Mouse (Mus musculus) erythroblast, embryonic 14.5 days (primary cell): ENCODE measurements around the gene Dhh. TPM values are rescaled to one million over a fixed set of nuclear protein-coding genes. Genes with fewer than 3 reads are reported as not detected.

Source experiments
- H3K27me3 ChIP-seq: 2 replicates; pipeline ENCODE4 v1.6.1; 2012; ENCODE audit warnings: inconsistent platforms; ENCODE audit not compliant: control insufficient read depth
- H3K36me3 ChIP-seq: 2 replicates; pipeline ENCODE4 v1.6.1; 2012; ENCODE audit warnings: mild to moderate bottlenecking, inconsistent platforms; ENCODE audit not compliant: control insufficient read depth
- H3K4me1 ChIP-seq: 2 replicates; pipeline ENCODE4 v1.6.1; 2012; ENCODE audit warnings: inconsistent platforms; ENCODE audit not compliant: control insufficient read depth
- H3K4me3 ChIP-seq: replicated peaks from 2 replicates; pipeline ENCODE3; 2012; ENCODE audit warnings: moderate library complexity, mild to moderate bottlenecking, inconsistent platforms
- H3K9me3 ChIP-seq: 2 replicates; pipeline ENCODE4 v1.6.1; 2012; ENCODE audit warnings: low read length, inconsistent platforms, mixed read lengths; ENCODE audit not compliant: control insufficient read depth
- GATA1 ChIP-seq: IDR thresholded peaks from 2 replicates; pipeline ENCODE4 v1.6.1; 2012; ENCODE audit warnings: low read length, inconsistent platforms, mixed read lengths
- TAL1 ChIP-seq: IDR thresholded peaks from 3 replicates; pipeline ENCODE4 v1.6.1; 2012; ENCODE audit warnings: low read length, inconsistent platforms, mixed read lengths
- polyA plus RNA-seq: library from polyadenylated mRNA; stranded (reverse); fragments of >175 nt; gene quantifications from 2 replicates; pipeline ENCODE4 v1.2.3, GENCODE M21; 2012

Dhh gene
- polyA plus RNA-seq, 1 experiment = not detected

DNA sequence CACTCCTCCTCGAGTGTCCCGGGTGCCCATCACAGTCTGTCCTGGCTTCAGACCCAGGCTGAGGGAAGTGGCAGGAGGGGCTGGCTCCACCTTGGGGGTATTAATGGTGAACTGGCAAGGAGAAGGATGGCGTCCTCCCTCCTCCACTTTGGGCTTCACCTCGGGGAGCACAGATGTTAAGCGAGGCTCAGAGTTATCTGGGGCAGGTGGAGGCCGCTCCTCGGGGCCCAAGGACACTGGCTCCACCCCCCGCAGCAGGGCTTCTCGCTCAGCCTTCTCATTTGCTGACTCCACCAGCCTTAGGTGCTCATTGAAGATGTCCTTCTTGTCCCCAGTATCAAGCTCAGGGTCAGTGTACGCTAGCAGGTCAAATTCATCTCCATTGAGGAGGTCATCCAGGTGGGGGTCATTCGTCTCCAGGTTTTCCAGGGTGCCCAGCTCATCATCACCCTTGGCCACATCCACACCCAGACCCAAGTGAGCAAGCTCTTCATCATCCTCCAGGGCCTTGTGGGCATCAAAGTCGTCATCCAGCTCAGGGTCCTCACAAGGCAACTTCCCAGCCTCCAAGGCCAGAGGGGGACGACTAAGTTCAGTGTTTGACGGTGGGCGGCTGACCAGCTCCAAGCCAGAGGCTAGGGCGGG is 48.3 kb downstream of the Dhh start:
- Histone ChIP-seq H3K36me3 (peaks cover 100% of the 10 kb centered on the region), H3K4me3 (no peak overlapping the region), H3K4me1 (peaks cover 9% of the 10 kb centered on the region), H3K9me3 (no peaks in the 10 kb centered on the region), H3K27me3 (no peaks in the 10 kb centered on the region)
- TF ChIP-seq TAL1 (no peak), GATA1 (no peak)

DNA sequence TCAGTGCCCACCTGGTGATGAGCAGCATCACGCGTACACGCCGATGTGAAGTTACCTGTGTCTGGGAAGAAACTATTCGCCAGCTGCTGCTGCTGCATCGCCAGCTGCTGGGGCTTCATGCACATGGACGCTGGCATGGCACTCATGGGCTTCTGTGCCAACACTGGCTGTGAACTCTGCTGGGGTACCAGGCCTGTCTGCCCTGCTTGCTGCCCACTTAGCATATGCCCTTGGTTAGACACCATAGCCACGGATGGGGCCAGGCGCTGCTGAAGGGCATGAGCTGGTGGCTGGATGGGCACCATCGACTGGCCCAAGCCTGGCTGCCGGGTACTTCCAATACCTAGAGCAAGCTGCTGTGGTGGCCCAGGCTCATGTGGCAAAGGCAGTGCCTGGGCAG is 49.2 kb downstream of the Dhh start:
- Histone ChIP-seq H3K27me3 (no peaks in the 10 kb centered on the region), H3K36me3 (peaks cover 100% of the 10 kb centered on the region), H3K4me3 (no peak overlapping the region), H3K4me1 (peaks cover 17% of the 10 kb centered on the region), H3K9me3 (no peaks in the 10 kb centered on the region)
- TF ChIP-seq TAL1 (no peak), GATA1 (no peak)

DNA sequence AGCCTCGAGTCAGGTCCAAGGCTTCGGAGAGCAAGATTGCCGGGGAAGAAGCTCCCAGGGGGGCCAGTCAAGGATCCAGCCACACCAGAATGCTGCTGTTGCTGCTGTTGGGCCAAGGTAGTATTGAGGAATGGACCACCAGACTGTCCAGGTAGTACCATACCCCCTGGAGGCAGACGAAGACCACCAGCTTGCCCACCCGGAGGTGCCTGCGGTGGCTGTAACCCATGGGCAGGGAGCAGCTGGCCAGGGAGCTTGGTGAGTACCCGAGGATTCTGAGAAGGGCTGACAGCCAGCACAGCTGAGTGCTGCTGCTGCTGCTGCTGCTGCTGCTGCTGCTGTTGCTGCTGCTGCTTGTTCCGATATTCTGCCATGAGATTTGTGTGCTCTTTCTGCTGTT is 52.2 kb downstream of the Dhh start:
- TF ChIP-seq GATA1 (no peak), TAL1 (no peak)
- H3K9me3 ChIP-seq = no peaks in the 10 kb centered on the region
- H3K36me3 ChIP-seq = peaks cover 100% of the 10 kb centered on the region
- H3K4me3 ChIP-seq = no peak overlapping the region
- H3K27me3 ChIP-seq = no peaks in the 10 kb centered on the region
- peaks cover 24% of the 10 kb centered on the region for H3K4me1 ChIP-seq

DNA sequence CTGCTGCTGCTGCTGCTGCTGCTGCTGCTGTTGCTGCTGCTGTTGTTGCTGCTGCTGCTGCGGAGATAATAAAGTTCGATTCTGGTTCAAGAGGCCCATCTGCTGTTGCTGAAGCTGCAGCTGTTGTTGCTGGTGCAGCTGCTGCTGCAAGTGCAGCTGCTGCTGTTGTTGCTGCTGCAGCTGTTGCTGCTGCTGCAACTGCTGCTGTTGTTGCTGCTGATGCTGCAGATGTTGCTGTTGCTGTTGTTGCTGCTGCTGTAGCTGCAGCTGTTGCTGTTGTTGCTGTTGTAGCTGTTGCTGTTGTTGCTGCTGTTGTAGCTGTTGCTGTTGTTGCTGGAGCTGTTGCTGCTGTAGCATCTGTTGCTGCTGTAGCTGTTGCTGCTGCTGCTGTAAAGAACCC is 53.2 kb downstream of the Dhh start:
- Histone ChIP-seq H3K4me1 (peaks cover 25% of the 10 kb centered on the region), H3K9me3 (no peaks in the 10 kb centered on the region), H3K27me3 (no peaks in the 10 kb centered on the region), H3K36me3 (peaks cover 100% of the 10 kb centered on the region), H3K4me3 (no peak overlapping the region)
- no peak for TF ChIP-seq GATA1
- TF ChIP-seq TAL1 = no peak

GRCm38 (mm10) chr15:98843595-98844223 is 54.6 kb downstream of the Dhh start:
- no peak overlapping the region for H3K4me3 ChIP-seq
- TF ChIP-seq TAL1 (no peak), GATA1 (no peak)
- H3K4me1 ChIP-seq = peaks cover 36% of the 10 kb centered on the region
- no peaks in the 10 kb centered on the region for H3K27me3 ChIP-seq
- peaks cover 100% of the 10 kb centered on the region for H3K36me3 ChIP-seq
- no peaks in the 10 kb centered on the region; the same call in 1 of the 2 replicates for H3K9me3 ChIP-seq

Other genes with a start within 250 kb of the Dhh start
- 7.9 and 8.4 TPM in 2 replicates for gene Ddx23, start 235.6 kb downstream of the Dhh start, polyA plus RNA-seq
- 0.02 TPM in 1 of 2 replicates, not detected in the other for gene Rnd1, start 221.1 kb downstream of the Dhh start, polyA plus RNA-seq
- gene Ccdc65, start 190.3 kb downstream of the Dhh start, polyA plus RNA-seq = 0.08 TPM in 1 of 2 replicates, not detected in the other
- 0.06 and 0.19 TPM in 2 replicates for gene Fkbp11, start 170.3 kb downstream of the Dhh start, polyA plus RNA-seq
- gene Arf3, start 135.3 kb downstream of the Dhh start, polyA plus RNA-seq = 0.11 and 0.14 TPM in 2 replicates
- not detected in 2 replicates for gene Wnt10b, start 120.4 kb downstream of the Dhh start, polyA plus RNA-seq
- not detected in 2 replicates for gene Wnt1, start 108.7 kb downstream of the Dhh start, polyA plus RNA-seq
- 0.01 and 0.02 TPM in 2 replicates for gene Ddn, start 89.0 kb downstream of the Dhh start, polyA plus RNA-seq
- 54.6 and 55.9 TPM in 2 replicates for gene Prkag1, start 67.0 kb downstream of the Dhh start, polyA plus RNA-seq
- 1.5 and 2.6 TPM in 2 replicates for gene Kmt2d, start 27.3 kb downstream of the Dhh start, polyA plus RNA-seq
- 0.24 and 0.38 TPM in 2 replicates for gene Rhebl1, start 4.0 kb downstream of the Dhh start, polyA plus RNA-seq
- gene Lmbr1l, start 19.7 kb upstream of the Dhh start, polyA plus RNA-seq = 0.37 and 0.59 TPM in 2 replicates
- gene Tuba1b, start 36.0 kb upstream of the Dhh start, polyA plus RNA-seq = 71.2 and 76.8 TPM in 2 replicates
- not detected in 2 replicates for gene Gm49450, start 55.0 kb upstream of the Dhh start, polyA plus RNA-seq
- 4.0 and 13.4 TPM in 2 replicates for gene Tuba1a, start 55.2 kb upstream of the Dhh start, polyA plus RNA-seq
- 12.6 and 20.7 TPM in 2 replicates for gene Tuba1c, start 131.4 kb upstream of the Dhh start, polyA plus RNA-seq
- gene Prph, start 156.6 kb upstream of the Dhh start, polyA plus RNA-seq = not detected in 2 replicates
- 17.1 and 18.1 TPM in 2 replicates for gene Troap, start 176.0 kb upstream of the Dhh start, polyA plus RNA-seq
- gene C1ql4, start 189.3 kb upstream of the Dhh start, polyA plus RNA-seq = not detected in 2 replicates
- 0.02 TPM in 1 of 2 replicates, not detected in the other for gene Dnajc22, start 194.6 kb upstream of the Dhh start, polyA plus RNA-seq
- 0.19 and 0.40 TPM in 2 replicates for gene Spats2, start 227.4 kb upstream of the Dhh start, polyA plus RNA-seq